Mouse (Mus musculus) G1E (cell line): ENCODE results near the gene Itgb2l.

Experiments used
- CTCF ChIP-seq: IDR thresholded peaks from 2 replicates; pipeline ENCODE4 v1.5.1; 2012; ENCODE audit warnings: low read depth, low read length, inconsistent platforms, mixed read lengths
- GATA1 ChIP-seq: IDR thresholded peaks from 2 replicates; pipeline ENCODE4 v1.6.1; 2012; ENCODE audit warnings: borderline replicate concordance, low read length, inconsistent platforms, mixed read lengths
- GATA2 ChIP-seq: IDR thresholded peaks from 2 replicates; pipeline ENCODE4 v1.6.1; 2012; ENCODE audit warnings: low read depth, low read length, inconsistent platforms, borderline replicate concordance
- POLR2AphosphoS5 ChIP-seq: IDR thresholded peaks from 2 replicates; pipeline ENCODE4 v1.6.1; 2012; ENCODE audit warnings: low read depth, low read length, inconsistent platforms; ENCODE audit not compliant: insufficient replicate concordance
- TAL1 ChIP-seq: conservative IDR thresholded peaks from 2 replicates; pipeline ENCODE4 v1.6.1; 2012; ENCODE audit warnings: low read depth, low read length, inconsistent platforms, mixed read lengths

GRCm38 (mm10) chr16:96402294-96402693 lies 41.1 kb downstream of the Itgb2l start:
- TF ChIP-seq CTCF (no peak), POLR2AphosphoS5 (no peak), GATA1 (no peak), TAL1 (no peak), GATA2 (no peak)
